In the genomic region with DNA sequence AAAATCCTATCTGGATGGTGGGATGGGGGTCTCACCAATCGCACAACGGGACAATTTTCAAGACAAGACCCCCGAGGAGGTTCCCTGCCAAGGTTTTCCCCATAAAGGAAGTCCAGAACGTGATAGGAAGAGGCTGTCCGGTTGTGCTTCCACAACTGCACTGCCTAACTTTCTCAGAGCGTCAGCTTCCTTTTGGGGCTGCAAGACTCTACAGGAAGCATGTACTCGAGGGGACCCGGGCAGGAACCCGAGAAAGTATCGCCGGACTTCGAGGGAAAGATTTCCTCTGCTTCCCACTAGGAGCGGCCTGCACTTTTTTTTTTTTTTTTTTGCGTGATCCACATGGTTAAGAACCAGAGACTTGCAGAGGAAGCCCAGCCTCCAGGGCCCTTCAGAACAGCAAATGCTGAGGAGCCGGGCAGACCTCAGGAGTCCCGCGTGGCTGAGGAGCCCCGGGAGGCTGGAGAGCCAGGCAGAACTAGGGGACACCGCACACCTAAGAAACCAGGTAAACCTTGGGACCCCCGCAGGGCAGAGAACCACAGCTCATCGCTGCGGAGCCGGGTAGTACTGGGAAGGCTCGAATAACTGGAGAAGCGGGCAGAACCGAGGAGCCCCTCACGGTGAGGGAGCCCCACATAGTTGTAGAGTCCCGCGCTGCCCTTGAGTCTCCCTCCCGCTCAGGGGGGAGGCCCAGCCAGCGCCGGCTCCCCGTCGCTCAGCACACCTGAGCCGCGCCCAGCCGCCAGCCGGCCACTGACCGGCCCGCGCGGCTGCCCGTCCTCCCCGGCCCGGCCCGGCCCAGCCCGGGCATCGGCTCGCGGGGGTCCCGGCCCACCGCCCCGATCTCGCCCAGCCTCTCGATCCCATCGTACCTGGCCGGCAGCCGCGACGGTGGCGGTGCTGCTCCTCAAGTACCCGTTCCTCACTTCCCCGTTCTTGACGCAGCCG, we compare ENCODE assay signal across 8 mouse cellular contexts. TPM values are rescaled to one million over a fixed set of nuclear protein-coding genes. Genes with fewer than 3 reads are reported as not detected.
DNase-seq lines count a peak whose midpoint lies in the region; ATAC-seq and TF ChIP-seq lines count a peak whose summit lies in the region.

No protein-coding gene starts in this region.

- H3K27me3 ChIP-seq in E14TG2a.4 (ENCODE audit: insufficient read depth, low read length), result no peaks in the 10 kb centered on the region
- no peaks in the 10 kb centered on the region for H3K27me3 ChIP-seq in forebrain, embryonic 10.5 days (ENCODE audit: poor library complexity, severe bottlenecking)

- TF ChIP-seq CTCF in E14TG2a.4 (conservative IDR thresholded peaks at IDR 0.05; ENCODE audit: low read length), result no peak

- no peaks in the 10 kb centered on the region for H3K9me3 ChIP-seq in E14TG2a.4 (ENCODE audit: low read length)
- H3K9me3 ChIP-seq in forebrain, embryonic 10.5 days, result no peaks in the 10 kb centered on the region

- peak overlapping the region; percentile 88 for H3K27ac ChIP-seq in forebrain, embryonic 10.5 days

- intact Hi-C loops in heart, postnatal 10 days (cut with DNase I), result no loop called here

- no peak for ATAC-seq in megakaryocyte-erythroid progenitor cell, adult 5-6 weeks (replicated peaks; ENCODE audit: low FRiP score, low TSS enrichment, poor library complexity, severe bottlenecking)

- H3K4me1 ChIP-seq in E14TG2a.4 (replicated peaks; ENCODE audit: low read depth, low read length), result peaks cover 23% of the 10 kb centered on the region
- H3K4me1 ChIP-seq in forebrain, embryonic 10.5 days, result peaks cover 23% of the 10 kb centered on the region

- 2% methylated on average over 51 of the region's 65 CpGs for WGBS in forebrain, embryonic 10.5 days

- no peaks in the 10 kb centered on the region for H3K36me3 ChIP-seq in E14TG2a.4 (ENCODE audit: insufficient read depth, low read length)
- no peaks in the 10 kb centered on the region for H3K36me3 ChIP-seq in forebrain, embryonic 10.5 days (replicated peaks)

- peak; percentile 26 for DNase-seq in adrenal gland, postnatal 25 days
- peak; percentile 24 for DNase-seq in forebrain, embryonic 10.5 days (ENCODE audit: extremely low spot score, low spot score)
- DNase-seq in heart, postnatal 10 days, result peak; percentile 48 to 51
- DNase-seq in layer of hippocampus, adult 9-11 months, result peak; percentile 31
- DNase-seq in lung, postnatal 4 days, result peak; percentile 47 to 51
- DNase-seq in spleen, postnatal 10 days (ENCODE audit: low spot score in 2 of 2), result peak; percentile 24 to 48

- peak overlapping the region; percentile 96 for H3K4me3 ChIP-seq in E14TG2a.4 (replicated peaks; ENCODE audit: low read length)
- H3K4me3 ChIP-seq in forebrain, embryonic 10.5 days, result peak overlapping the region; percentile 98

RNA-seq across cellular contexts. Expression of gene Sptlc2, which starts 0.7 kb away (rescaled TPM):
- total RNA-seq in adrenal gland, postnatal 25 days (2021), result 214 and 293 TPM in 2 replicates
- 51.4 and 56.1 TPM in 2 replicates for polyA plus RNA-seq in forebrain, embryonic 10.5 days (2016; fragmentation: Nextera tagmentation; extraction: Ambion mirVana)
- total RNA-seq in heart, postnatal 10 days (2021), result 10 to 100 TPM; 51.9 to 58.9 TPM
- total RNA-seq in megakaryocyte-erythroid progenitor cell, adult 5-6 weeks (2014; fragmentation: Nextera tagmentation), result 16.1 and 33.3 TPM in 2 replicates
- 46.3 and 61.6 TPM in 2 replicates for total RNA-seq in megakaryocyte-erythroid progenitor cell, adult 5-6 weeks (2017)

RNA-seq across cellular contexts. Expression of gene Slirp, which starts 56.2 kb away (rescaled TPM):
- 146 and 153 TPM in 2 replicates for total RNA-seq in adrenal gland, postnatal 25 days (2021)
- 319 and 328 TPM in 2 replicates for polyA plus RNA-seq in forebrain, embryonic 10.5 days (2016; fragmentation: Nextera tagmentation; extraction: Ambion mirVana)
- total RNA-seq in heart, postnatal 10 days (2021), result 100 to 1,000 TPM; 151 to 152 TPM
- total RNA-seq in megakaryocyte-erythroid progenitor cell, adult 5-6 weeks (2014; fragmentation: Nextera tagmentation), result 183 and 219 TPM in 2 replicates
- 65.7 and 122 TPM in 2 replicates for total RNA-seq in megakaryocyte-erythroid progenitor cell, adult 5-6 weeks (2017)

RNA-seq across cellular contexts. Expression of gene Alkbh1, which starts 56.4 kb away (rescaled TPM):
- 20.4 and 23.6 TPM in 2 replicates for total RNA-seq in adrenal gland, postnatal 25 days (2021)
- 63.1 and 71.7 TPM in 2 replicates for polyA plus RNA-seq in forebrain, embryonic 10.5 days (2016; fragmentation: Nextera tagmentation; extraction: Ambion mirVana)
- 10 to 100 TPM; 12.4 to 13.3 TPM for total RNA-seq in heart, postnatal 10 days (2021)
- 65.2 and 74.6 TPM in 2 replicates for total RNA-seq in megakaryocyte-erythroid progenitor cell, adult 5-6 weeks (2014; fragmentation: Nextera tagmentation)
- total RNA-seq in megakaryocyte-erythroid progenitor cell, adult 5-6 weeks (2017), result 62.8 and 93.0 TPM in 2 replicates
